Mouse (Mus musculus): ENCODE results near the gene Ube2f.

Gene Ube2f

DNA sequence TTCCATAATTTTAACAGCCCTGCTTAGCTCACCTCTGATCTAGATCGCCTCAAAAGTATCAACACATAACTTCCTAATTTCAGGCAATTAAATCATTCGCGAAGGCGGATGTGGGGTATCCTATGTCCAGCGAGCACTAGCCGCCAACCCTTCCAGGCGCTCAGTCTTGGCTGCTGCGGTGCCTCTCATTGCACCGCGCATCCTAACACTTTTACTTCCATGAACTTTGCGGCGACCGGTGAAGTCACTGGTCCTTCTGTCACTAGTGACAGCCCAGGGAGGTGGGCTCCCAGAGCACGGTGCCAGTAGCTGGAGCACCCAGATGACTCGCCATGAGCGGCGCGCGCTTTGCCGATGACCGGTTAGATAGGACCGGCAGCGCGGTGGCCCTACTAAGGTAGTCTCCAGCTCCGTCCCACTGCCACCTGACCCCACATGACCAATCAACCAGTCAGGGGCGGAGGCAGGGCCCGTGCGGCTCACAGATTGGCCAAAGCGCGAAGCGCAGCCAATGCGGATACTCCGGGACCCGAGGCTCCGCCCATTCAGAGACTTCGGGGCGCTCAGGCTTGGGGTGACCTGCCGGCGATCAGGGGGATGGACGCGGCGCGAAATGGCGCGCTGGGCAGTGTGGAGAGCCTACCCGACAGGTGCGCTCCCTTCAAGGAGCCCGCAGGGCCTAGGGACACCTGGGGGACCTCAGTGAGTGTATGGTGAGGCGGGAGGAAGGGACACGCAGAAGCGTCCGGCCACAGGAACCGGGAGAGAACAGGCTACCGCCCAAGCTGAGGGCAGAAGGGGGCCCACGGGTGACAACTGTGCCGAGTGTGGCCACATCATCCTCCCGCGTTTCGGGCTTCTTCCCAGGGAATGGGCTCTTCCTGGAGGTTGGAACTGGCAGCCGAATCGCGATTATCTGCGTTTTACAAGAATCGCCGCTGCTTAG, 48.0 kb downstream of the Ube2f start, which contains the start of gene Scly:
TSS of gene Scly (plus strand) at position 540 of the 946 bp plus-strand sequence.
- DNase-seq (ENCODE audit: low spot score), result peak; percentile 90

DNA sequence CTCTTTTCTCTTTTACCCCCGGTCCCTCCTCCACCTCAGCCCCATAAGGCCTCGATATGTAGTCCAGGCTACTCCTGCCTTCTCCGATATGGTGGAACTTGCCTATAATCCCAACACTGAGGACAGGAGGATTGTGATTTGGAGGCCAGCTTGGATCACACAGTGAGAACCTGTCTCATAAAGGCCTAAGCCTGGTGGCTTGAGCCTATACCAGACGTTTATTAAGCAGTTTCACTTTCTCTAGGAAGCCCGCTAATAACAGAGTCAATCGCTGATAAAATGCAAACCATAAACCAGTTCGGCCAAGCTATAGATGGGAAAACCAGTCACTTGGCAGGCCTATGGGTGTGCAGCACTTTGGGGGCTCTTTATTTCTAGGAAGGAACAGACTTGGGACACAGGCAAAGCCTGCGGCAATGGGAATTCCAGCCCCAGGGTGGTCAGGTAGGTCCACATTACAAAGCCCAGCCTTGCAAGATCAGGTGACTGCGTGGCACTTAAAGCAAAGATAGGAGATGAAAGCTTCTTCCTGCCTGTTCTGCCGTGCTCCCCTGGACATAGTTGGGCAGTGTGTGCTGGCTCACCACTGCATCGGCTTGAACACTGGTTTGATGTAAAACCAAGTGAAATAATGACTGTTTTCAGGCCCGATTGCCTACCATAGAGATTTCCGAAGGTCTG, 49.1 kb downstream of the Ube2f start:
- no peak for DNase-seq (ENCODE audit: low spot score)

DNA sequence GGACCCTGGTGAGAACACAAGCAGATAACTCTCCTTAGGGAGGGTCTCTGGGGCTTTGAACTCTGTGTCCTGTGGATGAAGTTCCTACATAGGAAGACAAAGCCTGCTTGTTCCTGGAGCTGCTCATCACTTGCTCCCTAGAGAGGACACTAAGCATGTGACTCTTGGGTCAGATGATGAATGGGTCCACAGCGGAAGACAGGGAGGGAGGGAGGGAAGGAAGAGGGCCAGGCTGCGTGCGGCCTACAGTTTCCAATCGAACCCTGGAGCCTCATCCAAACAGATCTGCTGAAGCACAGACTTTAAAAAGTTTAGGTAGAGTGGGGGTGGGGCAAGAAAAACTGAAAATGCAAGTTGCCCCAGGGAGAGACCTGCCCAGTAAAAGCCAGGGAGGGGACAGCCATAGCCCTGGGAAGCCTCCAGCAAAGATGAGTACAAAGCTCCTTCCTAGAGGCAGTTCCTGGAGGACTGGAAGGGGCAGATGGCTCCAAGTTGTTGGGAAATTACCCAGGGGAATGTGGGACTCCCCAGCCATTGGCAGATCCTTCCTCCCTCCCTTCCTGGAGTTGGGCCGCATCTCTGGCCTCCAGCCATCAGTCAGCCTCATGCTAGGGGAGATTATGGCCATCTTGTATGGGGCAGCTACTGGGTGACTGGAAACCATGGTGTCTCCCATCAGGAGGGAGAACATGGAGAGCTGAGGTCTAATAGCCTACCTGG, 49.8 kb downstream of the Ube2f start:
- no peak for DNase-seq (ENCODE audit: low spot score)

DNA sequence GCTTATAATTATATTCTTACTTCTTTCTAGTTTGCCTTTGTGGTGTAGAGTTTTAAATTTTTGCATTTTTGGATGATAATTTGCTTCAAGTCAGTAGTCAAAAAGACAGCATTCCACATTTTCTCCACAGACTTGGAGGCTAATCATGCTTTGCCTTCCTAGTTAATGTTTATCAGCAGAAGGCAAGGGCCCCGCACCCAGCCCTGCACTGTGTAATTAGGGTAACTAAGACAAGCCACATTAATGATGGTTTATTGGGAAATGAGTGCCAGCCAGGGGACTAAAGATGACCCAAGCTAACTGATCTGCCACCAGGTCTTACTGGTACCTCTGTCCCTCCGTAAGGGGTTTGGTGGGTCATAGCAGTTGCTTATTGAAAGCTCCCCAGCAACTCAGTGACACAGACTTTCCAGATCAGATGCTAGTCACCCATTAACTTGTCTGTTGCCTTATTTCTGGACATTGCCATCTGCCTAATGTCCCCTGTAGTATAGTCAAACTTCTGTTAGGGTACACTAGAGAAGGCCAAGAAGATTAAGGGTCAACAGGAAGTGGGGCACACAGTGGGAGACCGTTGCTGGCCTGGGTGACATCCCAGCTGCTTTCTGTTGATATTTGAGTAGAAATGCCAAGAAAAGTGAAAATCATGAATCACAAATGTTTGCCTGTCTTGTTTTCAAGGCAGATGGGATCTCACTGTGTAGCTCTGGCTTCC, 51.3 kb downstream of the Ube2f start:
- DNase-seq (ENCODE audit: low spot score), result no peak

DNA sequence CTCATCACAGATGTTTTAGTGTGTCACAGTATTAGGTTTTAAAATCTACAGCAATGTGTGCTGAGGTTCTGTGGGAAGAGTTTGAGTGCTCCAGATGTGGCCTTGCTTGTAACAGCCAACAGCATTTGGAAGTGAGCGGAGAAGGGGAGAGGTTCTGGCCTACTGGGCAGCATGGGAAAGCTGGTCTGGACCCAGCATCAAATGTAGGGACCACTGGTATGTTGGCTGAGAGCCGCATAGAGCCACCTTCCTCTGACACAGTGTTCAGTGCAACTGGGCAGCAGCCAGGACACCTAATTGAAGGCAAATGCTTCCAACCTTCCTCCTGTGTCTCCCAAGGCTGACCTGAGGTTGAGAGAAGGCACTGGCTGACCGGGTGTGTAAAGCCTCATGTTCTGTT, 51.9 kb downstream of the Ube2f start:
- DNase-seq (ENCODE audit: low spot score), result no peak

DNA sequence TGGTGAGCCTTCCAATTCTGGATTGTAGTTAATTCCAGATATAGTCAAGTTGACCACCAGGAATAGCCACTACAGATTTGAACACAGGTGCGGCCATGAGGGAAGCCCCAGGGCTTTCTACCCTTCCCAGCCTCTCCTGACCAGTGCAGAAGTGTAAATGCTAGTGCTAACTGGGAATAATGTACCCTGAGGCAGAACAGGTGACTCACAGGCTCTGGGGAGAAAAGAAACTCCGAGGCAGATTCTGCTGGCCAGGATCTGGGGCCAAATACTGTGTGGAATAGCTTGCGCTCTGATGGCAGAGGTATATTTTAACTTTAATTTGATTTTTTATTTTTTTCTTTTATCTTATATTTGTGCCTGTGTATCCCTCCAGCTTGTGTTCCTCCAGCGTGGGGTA, 54.5 kb downstream of the Ube2f start:
- DNase-seq (ENCODE audit: low spot score), result no peak

DNA sequence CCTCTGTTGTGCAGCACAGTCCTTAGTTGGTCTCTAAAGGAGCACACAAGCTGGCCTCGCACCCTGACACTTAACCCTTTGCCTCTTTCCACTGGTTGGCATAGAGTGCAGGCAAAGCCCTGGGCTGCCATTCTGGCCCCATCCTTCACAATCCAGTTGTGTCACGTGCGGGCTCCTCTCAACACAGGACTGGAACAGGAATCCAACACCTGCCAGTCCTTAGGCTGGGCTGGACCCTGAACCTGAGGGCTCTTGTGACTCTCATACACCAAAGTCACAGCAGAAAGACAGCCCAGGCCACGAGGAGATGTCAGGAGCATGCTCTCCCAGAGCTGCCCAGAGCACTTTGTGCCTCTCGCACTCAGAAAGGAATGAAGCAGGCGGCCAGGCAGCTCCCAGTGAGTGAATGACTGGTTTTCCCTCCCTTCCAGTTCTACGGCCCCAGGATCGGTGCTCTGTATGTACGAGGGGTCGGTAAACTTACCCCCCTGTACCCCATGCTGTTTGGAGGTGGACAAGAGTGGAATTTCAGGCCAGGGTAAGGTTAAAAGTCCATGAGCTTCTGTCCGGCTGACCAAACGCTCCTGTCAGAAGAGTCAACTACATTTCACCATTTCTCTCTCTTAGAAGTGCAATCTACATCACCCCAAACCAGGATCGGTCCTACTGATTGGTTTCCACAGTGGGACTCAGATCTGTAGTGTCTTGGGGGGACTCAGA, 59.4 kb downstream of the Ube2f start:
- no peak for DNase-seq (ENCODE audit: low spot score)

DNA sequence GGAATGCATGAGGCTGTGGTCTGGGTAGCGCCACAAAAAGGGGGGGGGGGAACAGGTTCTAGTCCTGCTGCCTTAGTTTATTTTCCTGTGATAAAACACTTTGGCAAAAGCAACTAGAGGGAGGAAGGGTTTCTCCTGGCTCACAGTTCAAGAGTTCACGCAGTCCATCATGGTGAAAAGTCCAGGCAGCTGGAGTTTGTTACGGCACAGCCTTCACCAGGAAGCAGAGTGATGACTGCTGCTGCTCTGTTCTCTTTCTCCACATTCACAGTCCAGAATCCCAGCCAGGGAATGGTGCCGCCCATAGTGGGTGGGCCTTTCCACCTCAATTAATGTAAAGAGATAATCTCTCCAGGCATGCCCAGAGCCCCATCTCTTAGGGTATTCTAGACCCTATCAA, 62.2 kb downstream of the Ube2f start:
- DNase-seq (ENCODE audit: low spot score), result no peak

DNA sequence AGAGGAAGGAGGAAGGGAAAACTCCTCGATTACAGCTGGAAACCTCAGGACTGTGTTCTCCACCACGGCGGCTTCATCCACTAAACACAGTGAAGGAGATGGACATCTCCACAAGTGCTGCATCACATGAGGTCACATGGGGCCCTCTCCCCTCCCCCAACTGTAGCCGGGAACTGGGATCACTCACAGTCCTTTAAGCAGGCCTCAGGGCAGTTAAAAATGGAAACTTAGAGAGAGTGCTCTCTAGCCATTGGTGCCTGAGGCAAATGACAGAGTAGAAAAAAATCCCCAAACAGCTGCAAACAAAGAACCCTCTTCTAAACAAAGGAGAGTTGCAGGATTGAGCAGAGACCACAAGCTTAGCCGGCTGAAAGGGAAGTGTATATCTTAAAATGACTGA, 63.1 kb downstream of the Ube2f start:
- no peak for DNase-seq (ENCODE audit: low spot score)

DNA sequence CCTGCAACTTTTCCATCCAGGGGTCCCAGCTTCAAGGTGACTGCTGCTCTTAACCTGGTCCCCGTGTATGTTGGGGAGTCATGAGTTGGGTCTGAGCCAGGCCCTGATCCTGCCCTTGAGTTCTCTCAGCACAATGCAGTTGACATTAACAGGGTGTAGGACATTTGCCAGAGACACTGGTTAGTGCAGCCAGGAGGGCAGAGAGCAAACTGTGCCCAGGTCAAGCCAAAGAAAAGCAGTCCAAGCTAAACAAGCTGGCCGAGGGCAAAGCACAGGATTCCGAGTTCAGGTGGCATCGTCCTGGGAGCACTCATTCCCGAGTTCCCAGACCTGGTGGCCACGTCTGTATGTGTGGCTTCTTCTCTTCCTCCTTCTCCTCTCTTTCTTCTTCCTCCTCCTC, 67.6 kb downstream of the Ube2f start:
- DNase-seq (ENCODE audit: low spot score), result no peak

DNA sequence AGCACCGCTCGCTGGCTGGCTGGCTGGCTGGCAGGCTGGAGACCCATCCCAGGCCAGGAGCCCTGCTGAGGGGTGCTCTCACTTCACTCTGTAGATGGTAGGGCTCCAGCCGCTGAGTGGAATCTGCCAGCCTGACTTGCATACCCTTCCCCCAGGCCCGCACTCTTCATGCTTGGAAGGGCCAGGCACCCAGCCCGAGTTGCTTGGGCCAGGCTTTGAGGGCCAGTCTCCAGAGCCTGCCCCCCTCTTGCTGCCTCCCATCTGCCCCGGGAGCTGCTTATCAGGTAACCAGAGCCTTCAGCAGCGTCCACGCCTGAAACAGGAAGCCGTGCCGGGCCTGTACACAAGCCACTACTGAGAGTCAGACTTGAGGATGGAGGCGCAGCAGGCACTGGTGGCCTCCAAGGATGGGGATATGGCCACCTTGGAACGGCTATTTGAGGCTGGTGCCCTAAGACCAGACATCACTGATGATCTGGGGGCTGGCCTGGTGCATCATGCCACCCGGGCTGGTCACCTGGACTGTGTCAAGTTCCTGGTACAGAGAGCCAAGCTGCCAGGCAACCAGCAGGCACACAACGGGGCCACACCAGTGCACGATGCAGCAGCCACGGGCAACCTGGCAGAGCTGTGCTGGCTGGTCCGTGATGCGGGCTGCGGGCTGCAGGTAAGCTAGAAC, 71.8 kb downstream of the Ube2f start, which contains the start of gene Espnl:
TSS of gene Espnl (plus strand) at position 316 of the 679 bp plus-strand sequence.
- no peak for DNase-seq (ENCODE audit: low spot score)

DNA sequence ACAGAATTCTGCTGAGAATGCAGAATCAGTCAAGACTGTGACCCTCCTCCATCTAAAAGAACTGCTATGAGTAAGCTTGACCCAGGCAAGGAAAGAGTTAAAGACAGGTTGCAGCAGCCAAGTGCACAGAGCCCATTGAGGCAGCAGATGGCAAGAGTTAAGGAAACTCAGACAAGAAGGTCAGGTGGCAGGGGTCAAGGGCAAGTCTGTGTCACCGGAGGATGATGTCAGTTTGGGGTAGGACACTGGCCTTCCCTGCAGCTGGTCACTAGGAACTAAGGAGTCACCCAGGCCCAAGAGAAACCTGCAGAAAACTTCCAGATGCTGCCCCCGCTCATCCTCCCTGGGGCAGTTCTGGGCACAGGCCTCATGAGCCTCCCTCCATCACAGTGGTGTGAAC, 74.5 kb downstream of the Ube2f start:
- no peak for DNase-seq (ENCODE audit: low spot score)

DNA sequence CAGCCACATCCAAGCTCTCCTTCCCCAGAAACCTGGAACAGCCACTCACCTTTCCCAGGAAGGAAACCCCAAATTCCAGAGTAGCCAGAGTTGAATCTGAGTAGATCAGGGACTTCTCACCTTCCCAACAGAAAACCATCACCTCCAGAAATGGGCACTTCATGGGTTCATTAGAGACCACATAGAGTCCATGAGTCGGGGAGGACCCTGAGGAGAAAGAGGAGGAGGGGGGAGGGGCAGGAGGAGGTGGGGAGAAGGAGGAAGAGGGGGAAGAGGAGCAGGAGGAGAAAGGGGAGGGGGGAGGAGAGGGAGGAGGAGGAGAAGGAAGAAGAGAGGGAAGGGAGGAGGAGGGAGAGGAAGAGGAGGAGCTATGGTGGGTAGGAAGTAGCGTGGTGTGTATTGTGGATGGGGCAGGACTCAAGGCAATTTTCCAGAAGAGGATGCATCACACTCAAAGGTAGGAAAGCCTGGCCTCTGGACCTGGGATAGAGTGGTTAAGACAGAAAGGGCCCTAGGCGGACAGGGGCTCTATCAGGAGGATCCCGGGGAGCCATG, 75.5 kb downstream of the Ube2f start:
- DNase-seq (ENCODE audit: low spot score), result no peak

DNA sequence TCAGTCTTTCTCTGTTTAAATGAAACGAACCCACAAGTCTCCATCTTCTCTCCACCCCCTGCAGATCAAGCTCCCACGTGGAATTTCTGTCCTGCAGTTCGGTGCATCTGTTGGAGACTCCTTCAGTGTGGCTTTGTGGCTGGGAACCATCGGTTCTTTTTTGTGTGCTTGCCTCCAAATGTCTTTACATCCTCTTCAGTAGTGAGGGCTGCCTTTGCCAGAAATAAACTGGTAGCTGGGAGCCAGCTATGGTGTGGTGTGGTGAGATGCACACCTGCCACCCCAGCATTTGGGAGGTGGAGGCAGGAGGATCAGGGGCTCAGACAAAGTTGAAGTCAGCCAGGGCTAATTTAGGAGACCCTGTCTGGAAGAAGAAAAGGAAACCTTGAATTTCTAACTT, 82.0 kb downstream of the Ube2f start:
- DNase-seq (ENCODE audit: low spot score), result no peak

DNA sequence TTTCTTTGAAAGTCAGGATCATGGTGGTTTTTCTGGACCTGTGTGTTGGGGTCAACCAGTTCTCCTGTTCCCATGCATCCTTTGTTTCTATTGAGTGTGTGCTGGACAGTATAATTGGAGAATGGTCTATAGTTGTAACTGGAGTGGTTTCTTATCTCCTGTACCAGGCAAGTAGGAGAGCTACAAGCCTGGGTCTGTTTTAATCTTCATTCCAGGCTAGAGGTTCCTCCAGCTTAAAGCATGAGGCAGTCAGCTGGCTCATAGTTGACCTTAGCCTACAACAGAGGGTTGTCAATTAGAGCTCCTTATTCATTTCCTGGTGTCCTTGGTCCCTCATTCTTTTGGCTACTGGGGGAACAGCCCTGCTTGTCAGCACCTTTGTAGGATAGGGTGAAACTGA, 83.5 kb downstream of the Ube2f start:
- DNase-seq (ENCODE audit: low spot score), result no peak

DNA sequence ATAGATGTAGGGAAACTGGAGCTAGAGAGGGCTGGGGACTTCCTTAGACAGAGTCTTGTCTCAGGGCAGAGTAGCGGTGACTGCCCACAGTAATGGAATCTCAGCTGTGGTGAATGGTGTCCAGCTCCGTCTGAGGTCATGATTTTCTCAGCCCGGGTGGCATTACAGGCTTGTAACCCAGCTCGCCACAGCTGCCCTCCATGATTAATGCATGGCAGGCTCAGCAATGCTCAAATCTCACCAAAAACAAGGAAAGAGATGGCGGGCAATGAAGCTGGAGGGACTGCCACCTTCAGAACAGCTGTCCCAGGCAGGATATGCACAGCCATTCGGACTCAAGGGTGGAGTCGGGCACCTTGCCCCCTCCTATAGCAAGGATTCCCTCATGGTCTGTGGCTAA, 87.3 kb downstream of the Ube2f start:
- DNase-seq (ENCODE audit: low spot score), result no peak

Data from T-cell, adult 2 months (primary cell).